17 mouse cellular contexts compared by ENCODE assay signal in the genomic region with DNA sequence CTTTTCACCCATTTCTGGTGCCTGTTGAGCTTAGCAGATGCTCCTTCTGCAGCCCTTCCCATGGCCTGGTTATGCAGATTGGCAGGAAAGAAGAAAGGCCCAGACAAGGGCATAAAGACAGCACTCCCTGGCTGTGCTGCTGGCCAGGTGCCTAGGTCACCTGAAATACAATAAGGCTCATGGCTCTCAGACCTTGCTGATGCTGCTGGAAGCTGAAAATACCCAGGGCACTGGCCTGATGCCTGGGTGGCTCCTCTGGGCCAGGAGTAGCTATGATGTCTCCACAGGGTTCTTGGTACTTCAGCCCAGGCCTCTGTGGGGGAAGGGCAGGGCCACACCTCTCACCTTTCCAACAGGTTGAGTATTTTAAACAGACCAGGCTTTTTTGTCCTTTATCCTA.
A peak's percentile ranks its signal among the peaks of the same experiment; 100 is the strongest.
DNase-seq lines count a peak whose midpoint lies in the region; ATAC-seq lines count a peak whose summit lies in the region.
"Had no signal": no experiment of that assay in that cellular context is flagged by ENCODE, and none has a peak within 500 bp of the region (broad histone marks: within the 10 kb centered on the region; RNA-seq: fewer than 3 reads in every experiment).

No protein-coding gene starts in this region.

- no peak for ATAC-seq in kidney, embryonic 16.5 days (ENCODE audit: low FRiP score, low TSS enrichment)
- ATAC-seq: forebrain, embryonic 15.5 days had no signal

- H3K4me1 ChIP-seq in heart, embryonic 10.5 days, result peaks cover 47% of the 10 kb centered on the region
- H3K4me1 ChIP-seq in limb, embryonic 10.5 days, result peaks cover 44% of the 10 kb centered on the region
- peaks cover 22% of the 10 kb centered on the region for H3K4me1 ChIP-seq in kidney, embryonic 16.5 days (ENCODE audit: insufficient read depth, low read length)

- no peak overlapping the region for H3K4me3 ChIP-seq in heart, embryonic 10.5 days
- H3K4me3 ChIP-seq in limb, embryonic 10.5 days, result no peak overlapping the region
- no peak overlapping the region for H3K4me3 ChIP-seq in kidney, embryonic 16.5 days (ENCODE audit: low read length)
- H3K4me3 ChIP-seq: embryonic facial prominence, embryonic 10.5 days; forebrain, embryonic 15.5 days; hindbrain, embryonic 15.5 days; midbrain, embryonic 10.5 days had no signal

- no peak overlapping the region for H3K9ac ChIP-seq in kidney, embryonic 16.5 days (replicated peaks; ENCODE audit: low read length)
- H3K9ac ChIP-seq: forebrain, embryonic 15.5 days; hindbrain, embryonic 15.5 days had no signal

- H3K27me3 ChIP-seq in heart, embryonic 10.5 days (ENCODE audit: insufficient read depth, poor library complexity, severe bottlenecking), result peaks cover 4% of the 10 kb centered on the region; the same call in 1 of the 2 replicates
- H3K27me3 ChIP-seq in limb, embryonic 10.5 days (ENCODE audit: low read depth, poor library complexity, severe bottlenecking), result no peaks in the 10 kb centered on the region
- H3K27me3 ChIP-seq in kidney, embryonic 16.5 days (ENCODE audit: insufficient read depth, low read length), result no peaks in the 10 kb centered on the region
- H3K27me3 ChIP-seq: forebrain, embryonic 15.5 days had no signal

- H3K9me3 ChIP-seq in heart, embryonic 10.5 days, result no peaks in the 10 kb centered on the region
- H3K9me3 ChIP-seq in limb, embryonic 10.5 days (replicated peaks), result no peaks in the 10 kb centered on the region
- H3K9me3 ChIP-seq in kidney, embryonic 16.5 days (ENCODE audit: low read length), result no peaks in the 10 kb centered on the region
- H3K9me3 ChIP-seq: embryonic facial prominence, embryonic 10.5 days; forebrain, embryonic 15.5 days; hindbrain, embryonic 15.5 days; midbrain, embryonic 10.5 days had no signal

- H3K27ac ChIP-seq in heart, embryonic 10.5 days, result no peak overlapping the region
- H3K27ac ChIP-seq in limb, embryonic 10.5 days, result 0 out of 2 replicates have a peak overlapping the region, but pooled peaks have one; percentile 17
- H3K27ac ChIP-seq in kidney, embryonic 16.5 days (ENCODE audit: low read length), result no peak overlapping the region
- H3K27ac ChIP-seq: embryonic facial prominence, embryonic 10.5 days; forebrain, embryonic 15.5 days; hindbrain, embryonic 15.5 days; midbrain, embryonic 10.5 days had no signal

- peak; percentile 49 to 64 for DNase-seq in heart, adult 18-20 months
- no peak for DNase-seq in heart, embryonic 10.5 days (ENCODE audit: low spot score)
- peak; percentile 90 for DNase-seq in cerebellum, adult 11-12 months
- DNase-seq in cerebellum, postnatal 25 days, result peak; percentile 72 to 83
- DNase-seq in limb, embryonic 10.5 days (ENCODE audit: low spot score), result no peak
- no peak for DNase-seq in left cerebral cortex, postnatal 4 days
- no peak for DNase-seq in lung, postnatal 25 days (ENCODE audit: low spot score)
- DNase-seq: kidney, adult 11 months; kidney, postnatal 4 days; liver; lung, adult 18-20 months; lung, postnatal 4 days had no signal

- no peak overlapping the region for H3K4me2 ChIP-seq in kidney, embryonic 16.5 days (replicated peaks; ENCODE audit: low read depth, low read length)
- H3K4me2 ChIP-seq: forebrain, embryonic 15.5 days; hindbrain, embryonic 15.5 days had no signal

- H3K36me3 ChIP-seq in heart, embryonic 10.5 days, result no peaks in the 10 kb centered on the region
- H3K36me3 ChIP-seq in limb, embryonic 10.5 days, result no peaks in the 10 kb centered on the region
- no peaks in the 10 kb centered on the region for H3K36me3 ChIP-seq in kidney, embryonic 16.5 days (ENCODE audit: insufficient read depth, low read length)
- H3K36me3 ChIP-seq: embryonic facial prominence, embryonic 10.5 days; forebrain, embryonic 15.5 days; hindbrain, embryonic 15.5 days; midbrain, embryonic 10.5 days had no signal

- intact Hi-C loops in left cerebral cortex, postnatal 4 days (cut with DNase I), result no loop called here

Comparison
In these comparisons a context has a peak if more than half of its experiments do, and no peak if none do; other contexts are left out.
1. DNase-seq: peak in heart, adult 18-20 months (2 of 2), cerebellum, adult 11-12 months (single experiment) and cerebellum, postnatal 25 days (2 of 2); none in heart, embryonic 10.5 days (single experiment), limb, embryonic 10.5 days (single experiment), left cerebral cortex, postnatal 4 days (single experiment) and lung, postnatal 25 days (single experiment).